9 mouse cellular contexts compared by ENCODE assay signal in the genomic region with DNA sequence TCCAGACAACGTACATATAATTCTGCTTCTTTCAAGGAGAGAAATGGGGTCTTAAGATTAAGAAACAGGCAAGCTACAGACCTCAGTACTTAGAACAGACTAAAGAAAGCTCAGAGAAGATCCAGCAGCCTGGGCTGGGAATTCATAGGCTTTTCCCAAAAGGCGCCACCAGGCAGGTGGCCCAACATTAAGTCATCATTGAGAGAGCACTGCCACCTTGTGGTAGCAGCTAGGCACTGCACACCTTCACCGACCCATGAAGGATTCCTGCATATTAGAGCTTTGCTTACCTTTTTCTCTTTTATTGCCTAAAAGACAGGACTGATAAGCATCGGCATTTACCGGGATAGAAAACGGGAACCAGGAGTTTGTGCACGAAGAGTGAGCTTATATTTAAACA. TPM values are rescaled to one million over a fixed set of nuclear protein-coding genes. Genes with fewer than 3 reads are reported as not detected.
DNase-seq lines count a peak whose midpoint lies in the region; ATAC-seq and TF ChIP-seq lines count a peak whose summit lies in the region.
"Had no signal": no experiment of that assay in that cellular context is flagged by ENCODE, and none has a peak within 500 bp of the region (broad histone marks: within the 10 kb centered on the region; RNA-seq: fewer than 3 reads in every experiment).

No protein-coding gene starts in this region.

- H3K9me3 ChIP-seq in liver, postnatal 0 days (ENCODE audit: low read length), result no peaks in the 10 kb centered on the region

- TF ChIP-seq EP300 in liver, postnatal 0 days (IDR thresholded peaks at IDR 0.05; ENCODE audit: low read depth), result no peak

- DNase-seq in CD8-positive naive resting alpha-beta T cell, adult 2 months (ENCODE audit: low read depth in 2 of 2, low spot score in 2 of 2), result peak; percentile 22 to 37
- peak; percentile 84 for DNase-seq in adrenal gland, postnatal 10 days
- DNase-seq in embryo, embryonic 11.5 days (ENCODE audit: low read depth, low spot score), result peak; percentile 47
- DNase-seq in gastrocnemius, postnatal 4 days (ENCODE audit: low spot score in 2 of 2), result peak; percentile 48 to 67
- peak; percentile 76 to 77 for DNase-seq in kidney, postnatal 25 days
- DNase-seq in liver, postnatal 0 days, result peak; percentile 69
- peak; percentile 51 for DNase-seq in thymus, postnatal 25 days

- H3K4me1 ChIP-seq in liver, postnatal 0 days (ENCODE audit: insufficient read depth), result no peaks in the 10 kb centered on the region

- H3K27me3 ChIP-seq in liver, postnatal 0 days (ENCODE audit: insufficient read depth, low read length), result no peaks in the 10 kb centered on the region

- H3K4me3 ChIP-seq in liver, postnatal 0 days (ENCODE audit: low read depth, low read length), result no peak overlapping the region

- peak; percentile 54 for ATAC-seq in liver, postnatal 0 days
- ATAC-seq in neutrophil, adult 5-6 weeks (ENCODE audit: extremely low read depth, insufficient number of reproducible peaks, low FRiP score, poor library complexity, severe bottlenecking), result 0 out of 2 replicates have a peak, but pooled peaks have one; percentile 69

- no peak overlapping the region for H3K27ac ChIP-seq in liver, postnatal 0 days (ENCODE audit: low read depth)

- no peak overlapping the region for H3K4me2 ChIP-seq in liver, postnatal 0 days (ENCODE audit: low read depth, low read length)

- no peak overlapping the region for H3K9ac ChIP-seq in liver, postnatal 0 days (replicated peaks)

- peak; percentile 94 for TF ChIP-seq CTCF in liver, postnatal 0 days (IDR thresholded peaks at IDR 0.05; ENCODE audit: low read depth)

- no peaks in the 10 kb centered on the region for H3K36me3 ChIP-seq in liver, postnatal 0 days (replicated peaks; ENCODE audit: insufficient read depth, low read length)

- WGBS in liver, postnatal 0 days (ENCODE audit: insufficient replicate concordance), result 12% methylated on average over 7 of the region's 7 CpGs

RNA-seq across cellular contexts. Expression of a gene that starts 15.5 kb away (rescaled TPM):
- not detected for total RNA-seq in adrenal gland, postnatal 10 days (2021)
- total RNA-seq in gastrocnemius, postnatal 4 days (2021), result 1 to 10 TPM; 1.3 TPM
- not detected in 2 replicates for polyA plus RNA-seq in liver, postnatal 0 days (2015; fragmentation: Nextera tagmentation; extraction: Ambion mirVana)
- not detected in 2 replicates for total RNA-seq in neutrophil, adult 5-6 weeks (2017)
- polyA plus RNA-seq: heart, embryonic 16.5 days had no signal

RNA-seq across cellular contexts. Expression of a gene that starts 21.4 kb away (rescaled TPM):
- under 1 TPM in 1 of 2 experiments, not detected in 1; 0.06 TPM for total RNA-seq in adrenal gland, postnatal 10 days (2021)
- under 1 TPM in 1 of 2 experiments, not detected in 1; 0.05 TPM for total RNA-seq in gastrocnemius, postnatal 4 days (2021)
- 0.04 TPM in 1 of 2 replicates, not detected in the other for polyA plus RNA-seq in liver, postnatal 0 days (2015; fragmentation: Nextera tagmentation; extraction: Ambion mirVana)
- total RNA-seq in neutrophil, adult 5-6 weeks (2017), result not detected in 2 replicates
- polyA plus RNA-seq: heart, embryonic 16.5 days had no signal

RNA-seq across cellular contexts. Expression of a gene that starts 34.5 kb away (rescaled TPM):
- not detected for total RNA-seq in adrenal gland, postnatal 10 days (2021)
- total RNA-seq in gastrocnemius, postnatal 4 days (2021), result not detected
- polyA plus RNA-seq in liver, postnatal 0 days (2015; fragmentation: Nextera tagmentation; extraction: Ambion mirVana), result not detected in 2 replicates
- not detected in 2 replicates for total RNA-seq in neutrophil, adult 5-6 weeks (2017)
- polyA plus RNA-seq: heart, embryonic 16.5 days had no signal

Comparison
In these comparisons a context has a peak if more than half of its experiments do, and no peak if none do; other contexts are left out.
1. DNase-seq: peak in every context shown above with its lines; median percentile 84 in adrenal gland, postnatal 10 days; 76 in kidney, postnatal 25 days; 69 in liver, postnatal 0 days; 58 in gastrocnemius, postnatal 4 days; 51 in thymus, postnatal 25 days; 47 in embryo, embryonic 11.5 days; 30 in CD8-positive naive resting alpha-beta T cell, adult 2 months.